Mouse (Mus musculus) thymus, adult 2 months (tissue): Measurements from ENCODE around the gene Gm44502. TPM values are rescaled to one million over a fixed set of nuclear protein-coding genes. Genes with fewer than 3 reads are reported as not detected.

ENCODE experiments used
- DNase-seq: peaks from one replicate; pipeline ENCODE4 v3.0.0; 2021
- H3K27ac ChIP-seq: fragments of 200-500 bp; 2 replicates; pipeline ENCODE4 v1.5.1; 2012; ENCODE audit warnings: low read length, control low read depth; ENCODE audit not compliant: control insufficient read depth, insufficient read depth
- H3K27me3 ChIP-seq: fragments of 200-500 bp; 2 replicates; pipeline ENCODE4 v1.6.1; 2012; ENCODE audit warnings: mild to moderate bottlenecking, low read length, moderate library complexity, mixed read lengths; ENCODE audit not compliant: control insufficient read depth, insufficient read depth
- H3K36me3 ChIP-seq: fragments of 200-500 bp; 2 replicates; pipeline ENCODE4 v1.6.1; 2012; ENCODE audit warnings: mild to moderate bottlenecking, low read length, moderate library complexity; ENCODE audit not compliant: control insufficient read depth, insufficient read depth
- H3K4me1 ChIP-seq: fragments of 200-500 bp; replicated peaks from 2 replicates; pipeline ENCODE4 v1.6.1; 2012; ENCODE audit warnings: low read length; ENCODE audit not compliant: control insufficient read depth, insufficient read depth
- H3K4me3 ChIP-seq: fragments of 200-500 bp; 2 replicates; pipeline ENCODE4 v1.5.1; 2012; ENCODE audit warnings: mild to moderate bottlenecking, low read length, control low read depth, moderate library complexity; ENCODE audit not compliant: control insufficient read depth, insufficient read depth
- CTCF ChIP-seq: fragments of 200-500 bp; IDR thresholded peaks from 2 replicates; pipeline ENCODE4 v1.5.1; 2012; ENCODE audit warnings: mild to moderate bottlenecking, control low read depth, low read length, moderate library complexity, borderline replicate concordance; ENCODE audit not compliant: control insufficient read depth, poor library complexity, insufficient read depth; ENCODE audit errors: extremely low read depth
- POLR2A ChIP-seq: fragments of 200-500 bp; IDR thresholded peaks from 2 replicates; pipeline ENCODE4 v1.6.1; 2012; ENCODE audit warnings: mild to moderate bottlenecking, low read length, control low read depth, moderate library complexity; ENCODE audit not compliant: control insufficient read depth, poor library complexity, insufficient read depth; ENCODE audit errors: extremely low read depth
- WGBS: fragments of 180-500 bp; shearing (Covaris S2); methylation state at CpG from one replicate; pipeline ENCODE4 v1.1.7; 2018; 5-methylcytosine and 5-hydroxymethylcytosine counted together
- polyA plus RNA-seq: library from polyadenylated mRNA; depleted of rRNA; stranded (reverse); fragments of >200 nt; gene quantifications from 2 replicates; pipeline ENCODE4 v1.2.3, GENCODE M21; 2012

Gm44502 gene
- polyA plus RNA-seq, 1 experiment: 3.2 TPM

GRCm38 (mm10) chr15:89468577-89468976, 39.1 kb upstream of the Gm44502 start:
- WGBS: 33% methylated on average over 2 of the region's 2 CpGs
- Histone ChIP-seq H3K36me3 (no peaks in the 10 kb centered on the region), H3K27me3 (no peaks in the 10 kb centered on the region), H3K4me3 (no peak overlapping the region), H3K4me1 (no peaks in the 10 kb centered on the region), H3K27ac (no peak overlapping the region)
- DNase-seq: no peak
- no peak for TF ChIP-seq CTCF
- TF ChIP-seq POLR2A: no peak

- TF ChIP-seq CTCF (no peak), POLR2A (no peak)
- Histone ChIP-seq H3K36me3 (no peaks in the 10 kb centered on the region), H3K4me3 (no peak overlapping the region), H3K4me1 (no peaks in the 10 kb centered on the region), H3K27me3 (no peaks in the 10 kb centered on the region), H3K27ac (no peak overlapping the region)
- WGBS: 41% methylated on average over 1 of the region's 1 CpGs
- no peak for DNase-seq
Measured at GRCm38 (mm10) chr15:89465052-89465451, 35.6 kb upstream of the Gm44502 start.

- no peaks in the 10 kb centered on the region for H3K36me3 ChIP-seq
- no peak overlapping the region for H3K4me3 ChIP-seq
- no peaks in the 10 kb centered on the region for H3K27me3 ChIP-seq
- no peak overlapping the region for H3K27ac ChIP-seq
- 42% methylated on average over 5 of the region's 5 CpGs for whole genome bisulfite sequencing
- peak; percentile 27 for DNase-seq
- peaks cover 5% of the 10 kb centered on the region for H3K4me1 ChIP-seq
- TF ChIP-seq POLR2A (no peak), CTCF (no peak)
Measured at GRCm38 (mm10) chr15:89463334-89464235, 34.1 kb upstream of the Gm44502 start.

GRCm38 (mm10) chr15:89462176-89462575, 32.7 kb upstream of the Gm44502 start:
- Histone ChIP-seq H3K27me3 (no peaks in the 10 kb centered on the region), H3K36me3 (no peaks in the 10 kb centered on the region), H3K4me3 (no peak overlapping the region), H3K4me1 (peaks cover 5% of the 10 kb centered on the region), H3K27ac (no peak overlapping the region)
- WGBS: 84% methylated on average over 7 of the region's 7 CpGs
- DNase-seq: no peak
- no peak for TF ChIP-seq CTCF
- no peak for TF ChIP-seq POLR2A

- no peaks in the 10 kb centered on the region for H3K36me3 ChIP-seq
- no peak for DNase-seq
- no peaks in the 10 kb centered on the region for H3K27me3 ChIP-seq
- no peak for TF ChIP-seq CTCF
- TF ChIP-seq POLR2A: no peak
- no peak overlapping the region for H3K27ac ChIP-seq
- WGBS: 88% methylated on average over 15 of the region's 15 CpGs
- H3K4me3 ChIP-seq: no peak overlapping the region
- peaks cover 5% of the 10 kb centered on the region for H3K4me1 ChIP-seq
Measured at GRCm38 (mm10) chr15:89461321-89461720, 31.8 kb upstream of the Gm44502 start.

DNA sequence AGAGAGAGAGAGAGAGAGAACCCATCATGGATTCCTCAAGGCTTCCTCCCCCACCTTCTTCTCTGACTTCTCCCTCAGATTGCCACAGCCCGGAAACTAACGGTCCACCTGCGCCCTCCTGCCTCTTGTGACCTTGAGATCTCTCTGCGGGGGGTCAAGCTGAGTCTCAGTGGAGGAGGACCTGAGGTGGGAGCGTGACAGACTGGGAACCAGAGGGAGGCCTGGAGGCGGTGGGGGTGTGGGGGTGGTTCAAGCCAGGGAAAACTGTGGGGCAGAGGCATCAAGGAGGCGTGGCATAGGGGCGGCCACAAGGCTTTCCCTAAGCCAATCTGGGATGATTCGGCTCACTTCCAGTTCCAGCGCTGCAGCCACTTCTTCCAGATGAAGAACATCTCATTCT, 30.8 kb upstream of the Gm44502 start:
- no peak for DNase-seq
- Histone ChIP-seq H3K27ac (no peak overlapping the region), H3K27me3 (no peaks in the 10 kb centered on the region; the same call in 1 of the 2 replicates), H3K36me3 (no peaks in the 10 kb centered on the region), H3K4me1 (peaks cover 5% of the 10 kb centered on the region), H3K4me3 (no peak overlapping the region)
- WGBS: 64% methylated on average over 10 of the region's 10 CpGs
- no peak for TF ChIP-seq CTCF
- no peak for TF ChIP-seq POLR2A
